Mouse (Mus musculus) R1 (cell line): ENCODE measurements around the gene Scd1.

Source experiments
- DNase-seq: peaks from one replicate; pipeline ENCODE4 v3.0.0-alpha.2; 2018; ENCODE audit warnings: low read depth, low spot score

The Scd1 gene

GRCm38 (mm10) chr19:44407341-44408222, at the start of gene Scd1:
TSS of gene Scd1 (minus strand) at chr19:44407879.
- peak; percentile 98 for DNase-seq

- DNase-seq = no peak
These were observed 47.7 kb upstream of the Scd1 start for GRCm38 (mm10) chr19:44455356-44455755.

GRCm38 (mm10) chr19:44454862-44455261, 47.2 kb upstream of the Scd1 start:
- no peak for DNase-seq

- DNase-seq = no peak
These were observed 40.2 kb upstream of the Scd1 start for GRCm38 (mm10) chr19:44447927-44448326.

GRCm38 (mm10) chr19:44445755-44446154, 38.1 kb upstream of the Scd1 start:
- DNase-seq = no peak

- peak; percentile 16 for DNase-seq
These were observed 31.6 kb upstream of the Scd1 start for GRCm38 (mm10) chr19:44439302-44439701.

- no peak for DNase-seq
These were observed 30.3 kb upstream of the Scd1 start for GRCm38 (mm10) chr19:44437975-44438374.

GRCm38 (mm10) chr19:44432084-44432483, 24.4 kb upstream of the Scd1 start:
- peak; percentile 20 for DNase-seq

GRCm38 (mm10) chr19:44427721-44428120, 20.0 kb upstream of the Scd1 start:
- DNase-seq = peak; percentile 73

- DNase-seq = no peak
These were observed 14.5 kb upstream of the Scd1 start for GRCm38 (mm10) chr19:44422051-44422631.

GRCm38 (mm10) chr19:44419530-44419929, 11.9 kb upstream of the Scd1 start:
- DNase-seq = no peak

GRCm38 (mm10) chr19:44418945-44419344, 11.3 kb upstream of the Scd1 start:
- peak; percentile 69 for DNase-seq

GRCm38 (mm10) chr19:44418544-44418943, 10.9 kb upstream of the Scd1 start:
- DNase-seq = no peak

GRCm38 (mm10) chr19:44418061-44418460, 10.4 kb upstream of the Scd1 start:
- DNase-seq = no peak

- no peak for DNase-seq
These were observed 9.8 kb upstream of the Scd1 start for GRCm38 (mm10) chr19:44417448-44417847.

GRCm38 (mm10) chr19:44416240-44416639, 8.6 kb upstream of the Scd1 start:
- no peak for DNase-seq

GRCm38 (mm10) chr19:44415464-44415863, 7.8 kb upstream of the Scd1 start:
- no peak for DNase-seq

GRCm38 (mm10) chr19:44410269-44410992, 2.8 kb upstream of the Scd1 start:
- DNase-seq = no peak

GRCm38 (mm10) chr19:44408595-44408994, 916 bp upstream of the Scd1 start:
- no peak for DNase-seq

GRCm38 (mm10) chr19:44408223-44408545, 505 bp upstream of the Scd1 start:
- peak; percentile 95 for DNase-seq

- no peak for DNase-seq
These were observed 4.1 kb downstream of the Scd1 start for GRCm38 (mm10) chr19:44403546-44403945.

- DNase-seq = no peak
These were observed 7.0 kb downstream of the Scd1 start for GRCm38 (mm10) chr19:44400484-44401197.
